Mouse (Mus musculus): ENCODE results near the gene Gstm7. TPM values are rescaled to one million over a fixed set of nuclear protein-coding genes. Genes with fewer than 3 reads are reported as not detected.

Gene Gstm7
- total RNA-seq, 2 experiments from 2014 or later, result 7.1 to 7.3 TPM

- ATAC-seq (replicated peaks; ENCODE audit: poor library complexity, severe bottlenecking), result no peak
Measured at GRCm38 (mm10) chr3:107887674-107888495, 43.7 kb downstream of the Gstm7 start.

DNA sequence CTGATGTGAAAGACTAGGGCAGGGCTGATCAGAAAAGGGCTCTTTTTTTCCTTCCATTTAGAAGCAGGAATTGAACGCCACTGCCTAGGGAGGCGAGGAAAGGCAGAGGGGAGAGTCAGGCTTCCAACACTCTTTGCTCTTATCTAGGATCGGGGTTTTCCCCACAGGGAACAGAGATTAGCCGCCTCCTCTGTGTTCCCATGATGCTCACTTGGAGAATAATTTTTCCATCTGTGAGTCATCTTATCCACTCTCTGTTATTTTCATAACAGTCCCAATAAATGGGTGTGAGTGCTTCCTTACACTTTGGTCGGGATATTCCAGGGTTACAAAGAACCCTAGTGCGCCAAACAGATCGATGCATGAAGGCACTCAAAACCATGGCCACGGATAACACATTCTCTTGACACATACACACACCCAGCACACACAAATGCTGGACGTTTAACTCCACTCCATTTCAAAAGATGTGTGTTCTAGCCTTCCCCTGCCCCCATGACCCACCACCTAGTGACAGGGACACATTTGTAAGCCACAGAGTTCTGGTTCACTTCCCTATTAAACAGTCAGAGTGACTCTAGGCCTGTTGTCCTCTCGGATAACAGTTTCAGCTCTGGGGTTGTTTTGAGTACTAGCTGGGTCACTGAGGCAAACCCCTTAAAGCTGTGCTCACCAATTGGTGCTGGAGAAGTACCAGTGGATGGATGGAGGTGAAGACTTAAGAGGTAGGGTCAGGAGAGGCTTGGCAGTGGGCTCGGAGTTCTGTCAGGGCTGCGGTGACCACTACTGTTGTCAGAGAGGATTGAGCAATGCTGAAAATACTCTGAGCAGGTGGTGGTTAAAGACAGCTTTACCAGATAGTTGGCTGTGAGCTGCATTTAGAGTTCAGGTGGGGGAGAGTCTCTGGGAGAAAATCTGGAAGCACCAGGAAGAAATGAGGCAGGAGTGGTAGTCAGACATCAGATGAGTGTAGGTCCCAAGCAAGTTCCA is 53.6 kb downstream of the Gstm7 start:
- peak; percentile 80 for ATAC-seq (replicated peaks; ENCODE audit: poor library complexity, severe bottlenecking)

DNA sequence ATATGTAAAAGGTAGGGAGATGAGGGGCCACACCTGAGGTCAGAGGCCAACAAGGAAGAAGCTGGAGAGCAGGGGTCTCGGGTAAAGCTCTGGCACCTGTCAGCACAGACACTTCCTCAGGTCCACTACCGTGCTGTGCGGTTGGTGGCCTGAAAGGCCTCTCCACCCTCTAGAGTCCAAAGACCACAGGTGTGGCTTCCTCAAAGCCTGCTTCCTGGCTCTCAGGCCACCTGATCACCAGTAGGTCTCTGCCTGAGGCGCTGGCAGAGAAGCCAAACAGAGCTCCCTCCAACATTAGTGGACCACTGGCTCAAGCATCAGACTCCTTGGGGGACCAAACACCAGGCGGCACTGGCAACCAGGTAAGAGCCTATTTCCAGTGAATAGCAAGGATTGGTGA is 54.6 kb downstream of the Gstm7 start, which contains the start of gene Eps8l3:
Eps8l3 (plus strand) TSS at position 225 of the 400 bp plus-strand sequence.
- ATAC-seq (replicated peaks; ENCODE audit: poor library complexity, severe bottlenecking), result no peak

Other genes starting within 250 kb of the Gstm7 start
- gene Ahcyl1, start 235.3 kb downstream of the Gstm7 start, total RNA-seq (2014; fragmentation: Nextera tagmentation), result 81.6 and 100 TPM in 2 replicates
- 67.8 and 68.2 TPM in 2 replicates for gene Ahcyl1, start 235.3 kb downstream of the Gstm7 start, total RNA-seq (2017)
- gene Csf1, start 171.3 kb downstream of the Gstm7 start, total RNA-seq (2014; fragmentation: Nextera tagmentation), result 6.4 and 7.2 TPM in 2 replicates
- 2.1 and 2.9 TPM in 2 replicates for gene Csf1, start 171.3 kb downstream of the Gstm7 start, total RNA-seq (2017)
- gene Eps8l3, start 54.6 kb downstream of the Gstm7 start, total RNA-seq (2014; fragmentation: Nextera tagmentation), result not detected in 2 replicates
- gene Eps8l3, start 54.6 kb downstream of the Gstm7 start, total RNA-seq (2017), result not detected in 2 replicates
- gene Gstm5, start 36.0 kb downstream of the Gstm7 start, total RNA-seq (2014; fragmentation: Nextera tagmentation), result 16.0 and 24.7 TPM in 2 replicates
- 13.2 and 18.3 TPM in 2 replicates for gene Gstm5, start 36.0 kb downstream of the Gstm7 start, total RNA-seq (2017)
- not detected in 2 replicates for gene Gstm6, start 11.9 kb upstream of the Gstm7 start, total RNA-seq (2014; fragmentation: Nextera tagmentation)
- gene Gstm6, start 11.9 kb upstream of the Gstm7 start, total RNA-seq (2017), result not detected in 2 replicates
- gene Gstm3, start 37.5 kb upstream of the Gstm7 start, total RNA-seq (2014; fragmentation: Nextera tagmentation), result not detected in 2 replicates
- not detected in 2 replicates for gene Gstm3, start 37.5 kb upstream of the Gstm7 start, total RNA-seq (2017)
- gene Gstm2, start 54.6 kb upstream of the Gstm7 start, total RNA-seq (2014; fragmentation: Nextera tagmentation), result 2.2 and 6.2 TPM in 2 replicates
- gene Gstm2, start 54.6 kb upstream of the Gstm7 start, total RNA-seq (2017), result 4.3 and 5.6 TPM in 2 replicates
- 1,142 and 1,261 TPM in 2 replicates for gene Gstm1, start 86.2 kb upstream of the Gstm7 start, total RNA-seq (2014; fragmentation: Nextera tagmentation)
- gene Gstm1, start 86.2 kb upstream of the Gstm7 start, total RNA-seq (2017), result 468 and 672 TPM in 2 replicates
- 21.7 and 31.2 TPM in 2 replicates for gene Gstm4, start 113.1 kb upstream of the Gstm7 start, total RNA-seq (2014; fragmentation: Nextera tagmentation)
- 16.3 and 35.5 TPM in 2 replicates for gene Gstm4, start 113.1 kb upstream of the Gstm7 start, total RNA-seq (2017)
- 126 and 158 TPM in 2 replicates for gene Ampd2, start 154.8 kb upstream of the Gstm7 start, total RNA-seq (2014; fragmentation: Nextera tagmentation)
- 54.6 and 69.6 TPM in 2 replicates for gene Ampd2, start 154.8 kb upstream of the Gstm7 start, total RNA-seq (2017)
- 1.9 and 2.2 TPM in 2 replicates for gene Gnat2, start 161.0 kb upstream of the Gstm7 start, total RNA-seq (2014; fragmentation: Nextera tagmentation)
- gene Gnat2, start 161.0 kb upstream of the Gstm7 start, total RNA-seq (2017), result 2.5 TPM in 1 of 2 replicates, not detected in the other
- 82.3 and 93.1 TPM in 2 replicates for gene Gnai3, start 214.3 kb upstream of the Gstm7 start, total RNA-seq (2014; fragmentation: Nextera tagmentation)
- 139 and 189 TPM in 2 replicates for gene Gnai3, start 214.3 kb upstream of the Gstm7 start, total RNA-seq (2017)
- not detected in 2 replicates for gene Gpr61, start 223.1 kb upstream of the Gstm7 start, total RNA-seq (2014; fragmentation: Nextera tagmentation)
- gene Gpr61, start 223.1 kb upstream of the Gstm7 start, total RNA-seq (2017), result not detected in 2 replicates

All from granulocyte monocyte progenitor cell, adult 5-6 weeks (primary cell).